Mouse (Mus musculus) cerebellum, postnatal 10 days (tissue): Measurements from ENCODE around the gene Ccm2l.

ENCODE experiments used
- DNase-seq, 2 experiments: peaks; one replicate each; pipeline ENCODE4 v3.0.0; 2021; ENCODE audit warnings: mixed read lengths in 2 of 2

Ccm2l gene

GRCm38 (mm10) chr2:153107046-153107766 is 41.5 kb downstream of the Ccm2l start:
- DNase-seq, result no peak

- DNase-seq, result no peak
These were observed 42.0 kb downstream of the Ccm2l start for GRCm38 (mm10) chr2:153107802-153108201.

GRCm38 (mm10) chr2:153108313-153109264 is 42.8 kb downstream of the Ccm2l start, which contains the start of gene Hck:
Gene Hck, plus strand, starts transcription at chr2:153108468.
- DNase-seq, result peak; percentile 41 to 50

- no peak for DNase-seq
These were observed 43.8 kb downstream of the Ccm2l start for GRCm38 (mm10) chr2:153109596-153109995.

- no peak for DNase-seq
These were observed 45.5 kb downstream of the Ccm2l start for GRCm38 (mm10) chr2:153111298-153111697.

DNA sequence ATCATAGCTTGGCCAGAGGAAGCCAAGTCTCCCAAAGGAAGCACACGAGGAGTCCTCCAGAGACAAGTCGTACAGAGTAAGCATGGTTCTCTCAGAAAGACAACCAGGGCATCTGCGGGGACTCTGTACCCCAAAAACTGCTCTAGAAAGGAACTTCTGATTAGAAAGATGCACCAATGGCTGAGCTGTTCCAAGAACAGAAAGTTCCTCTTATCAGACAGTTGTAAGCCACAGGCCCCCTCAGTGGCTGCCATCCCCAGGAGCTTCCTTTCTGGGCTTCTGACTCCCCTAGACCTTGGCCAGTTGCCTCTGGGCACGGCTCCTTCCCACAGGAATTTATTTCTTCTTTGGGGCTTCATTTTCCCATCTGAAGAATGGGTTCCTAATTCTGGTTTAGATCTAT is 49.9 kb downstream of the Ccm2l start:
- no peak for DNase-seq

DNA sequence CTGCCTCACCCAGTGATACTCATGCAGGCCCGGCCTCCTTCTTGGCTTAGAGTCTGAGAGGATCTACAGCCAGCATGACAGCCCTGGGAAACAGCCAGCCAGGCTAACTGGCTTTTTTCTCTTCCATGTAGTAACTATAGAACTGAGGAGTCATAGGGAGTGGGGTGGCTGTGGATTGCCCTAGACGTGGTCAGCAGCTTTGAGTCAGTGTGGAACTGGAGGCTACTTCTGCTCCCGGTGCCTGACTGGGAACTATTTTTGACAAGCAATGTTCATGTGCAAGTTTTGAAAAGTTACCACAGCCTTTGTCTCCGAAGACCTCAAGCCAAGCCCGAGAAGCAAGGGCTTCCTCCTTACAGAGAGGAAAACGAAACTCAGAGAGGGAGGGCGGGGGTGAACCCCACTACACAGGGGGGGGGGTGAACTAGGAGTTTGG is 51.3 kb downstream of the Ccm2l start:
- no peak for DNase-seq

DNA sequence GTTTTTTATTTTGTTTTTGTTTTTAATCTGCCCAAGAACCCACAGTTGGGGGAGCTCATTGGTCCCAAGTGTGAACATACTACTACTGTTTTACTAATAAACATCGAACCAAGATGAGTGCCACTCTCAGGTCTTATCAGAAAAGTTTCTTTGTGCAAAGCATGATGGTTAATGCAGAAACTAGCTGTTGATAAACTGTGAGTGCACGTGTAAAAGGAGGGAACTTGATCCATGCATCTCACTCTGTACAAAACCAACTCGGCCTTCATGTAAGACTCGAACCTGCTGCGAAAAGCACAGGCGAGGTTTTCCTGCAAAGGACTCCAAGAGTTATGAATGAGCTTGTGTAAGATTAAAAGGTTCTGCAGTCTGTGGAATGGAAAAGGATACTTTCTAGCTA is 53.7 kb downstream of the Ccm2l start:
- no peak for DNase-seq

- DNase-seq, result no peak
These were observed 54.4 kb downstream of the Ccm2l start for GRCm38 (mm10) chr2:153120126-153120525.

- DNase-seq, result no peak
These were observed 56.3 kb downstream of the Ccm2l start for GRCm38 (mm10) chr2:153121821-153122615.

- DNase-seq, result no peak
These were observed 56.9 kb downstream of the Ccm2l start for GRCm38 (mm10) chr2:153122701-153123100.

DNA sequence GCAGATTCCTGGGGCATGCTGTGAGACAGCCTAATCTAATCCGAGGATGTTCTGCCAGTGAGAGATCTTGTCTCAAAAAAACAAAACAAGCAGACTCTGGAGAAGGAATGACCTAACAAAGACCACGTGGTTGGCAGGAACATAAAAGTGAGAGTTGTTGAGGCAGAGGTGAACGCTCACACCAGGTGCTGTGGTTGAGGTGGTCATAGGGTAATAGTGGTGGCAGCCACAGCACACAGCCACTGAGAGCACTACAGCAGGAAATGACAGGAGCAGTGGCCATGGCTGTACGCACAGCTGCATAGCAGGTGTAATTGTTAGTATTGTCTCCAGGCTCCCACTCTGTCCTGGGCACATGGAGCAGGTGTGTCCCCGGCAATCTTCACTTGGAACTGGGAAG is 60.1 kb downstream of the Ccm2l start:
- DNase-seq, result no peak

DNA sequence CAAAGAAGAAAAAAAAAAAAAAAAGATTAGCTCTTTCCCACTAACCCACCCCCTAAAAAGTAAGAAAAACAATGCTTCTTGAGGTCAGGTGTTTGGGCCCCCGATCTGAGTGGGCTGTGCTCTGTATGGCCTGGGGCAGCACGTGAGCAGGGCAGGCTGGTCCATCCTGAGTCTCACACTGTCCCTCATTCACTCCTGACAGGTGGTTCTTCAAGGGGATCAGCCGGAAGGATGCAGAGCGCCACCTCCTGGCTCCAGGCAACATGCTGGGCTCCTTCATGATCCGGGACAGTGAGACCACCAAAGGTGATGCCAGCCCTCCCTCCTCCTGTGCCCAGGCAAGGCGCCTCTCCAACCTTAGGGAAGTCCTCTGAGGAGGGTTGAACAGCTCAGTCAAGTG is 65.3 kb downstream of the Ccm2l start:
- peak; percentile 45 to 49 for DNase-seq
